Mouse (Mus musculus): ENCODE results near the gene Col13a1. TPM values are rescaled to one million over a fixed set of nuclear protein-coding genes. Genes with fewer than 3 reads are reported as not detected.
A peak's percentile ranks its signal among the peaks of the same experiment; 100 is the strongest.

Gene Col13a1
- total RNA-seq, 2 experiments from 2014 or later, result 5.9 to 11.7 TPM

GRCm38 (mm10) chr10:61909004-61909403 lies 69.9 kb downstream of the Col13a1 start:
- DNase-seq (ENCODE audit: low spot score in 2 of 2), result no peak

DNA sequence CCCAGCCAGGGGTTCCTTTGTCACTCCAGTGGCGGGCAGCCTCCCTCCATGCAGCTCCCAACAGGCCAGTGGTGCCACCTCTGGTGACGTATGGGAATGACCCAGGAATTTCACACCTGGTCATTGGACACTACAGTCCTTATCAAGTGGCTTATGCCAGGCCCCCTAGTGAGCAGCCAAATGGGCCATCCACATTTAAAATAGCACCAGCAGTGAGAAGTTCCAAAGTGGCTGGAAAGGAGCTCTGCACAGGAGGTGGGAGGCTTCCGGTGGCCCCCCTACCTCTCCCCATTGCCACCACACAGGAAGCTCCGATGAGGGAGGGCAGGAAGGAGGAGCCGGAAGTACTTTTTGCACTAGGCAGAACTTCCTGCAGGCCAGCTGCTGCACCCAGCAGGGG lies 72.7 kb downstream of the Col13a1 start:
- DNase-seq (ENCODE audit: low spot score in 2 of 2), result no peak

GRCm38 (mm10) chr10:61905308-61905707 lies 73.6 kb downstream of the Col13a1 start:
- no peak for DNase-seq (ENCODE audit: low spot score in 2 of 2)

- DNase-seq (ENCODE audit: low spot score in 2 of 2), result no peak
These were observed 80.8 kb downstream of the Col13a1 start for GRCm38 (mm10) chr10:61898116-61898515.

DNA sequence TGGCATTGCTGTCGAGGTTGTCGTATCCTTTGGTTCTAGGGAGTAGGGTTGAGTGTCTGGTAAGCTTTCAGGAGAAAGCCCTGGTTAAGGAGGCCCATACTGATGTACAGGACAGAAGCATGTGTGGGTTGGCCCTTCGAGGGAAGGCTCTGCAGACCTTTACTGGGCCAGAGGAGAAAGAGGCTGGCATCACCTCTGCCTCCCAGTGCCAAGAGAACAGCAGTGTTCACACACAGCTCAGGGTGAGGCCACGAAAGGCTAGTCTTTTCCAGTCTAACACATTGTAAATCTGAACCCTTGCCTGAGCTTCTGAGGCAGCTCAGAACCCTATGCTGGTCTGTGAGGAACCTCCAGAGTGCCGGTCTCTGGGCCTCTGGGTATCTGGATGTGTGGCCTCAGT lies 84.3 kb downstream of the Col13a1 start:
- no peak for DNase-seq (ENCODE audit: low spot score in 2 of 2)

GRCm38 (mm10) chr10:61891138-61891537 lies 87.8 kb downstream of the Col13a1 start:
- no peak for DNase-seq (ENCODE audit: low spot score in 2 of 2)

- DNase-seq (ENCODE audit: low spot score in 2 of 2), result no peak
These were observed 88.6 kb downstream of the Col13a1 start for GRCm38 (mm10) chr10:61890294-61890693.

DNA sequence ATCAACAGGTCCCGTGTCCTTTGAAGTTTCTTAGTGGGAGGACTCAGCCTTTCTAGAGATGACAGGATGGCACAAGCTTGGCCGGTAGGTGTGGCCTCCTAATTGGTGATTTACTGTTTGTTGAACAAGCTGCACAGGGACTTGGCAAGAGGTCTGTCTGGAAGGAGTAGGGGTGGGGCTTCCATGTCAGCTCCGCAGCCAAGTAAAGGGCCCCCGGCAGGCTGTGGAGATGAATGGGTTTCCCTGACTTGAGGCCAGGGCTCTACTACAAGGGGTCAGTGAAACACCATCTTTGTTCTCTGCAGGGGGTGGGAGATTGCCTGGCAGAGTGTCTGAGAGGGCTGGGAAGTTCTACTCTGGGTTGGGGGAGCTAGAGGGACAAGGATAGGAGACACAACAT lies 99.5 kb downstream of the Col13a1 start:
- DNase-seq (ENCODE audit: low spot score in 2 of 2), result peak; percentile 13 to 33

GRCm38 (mm10) chr10:61877787-61878186 lies 101.1 kb downstream of the Col13a1 start:
- peak; percentile 57 to 77 for DNase-seq (ENCODE audit: low spot score in 2 of 2)

GRCm38 (mm10) chr10:61869796-61870195 lies 109.1 kb downstream of the Col13a1 start:
- no peak for DNase-seq (ENCODE audit: low spot score in 2 of 2)

- DNase-seq (ENCODE audit: low spot score in 2 of 2), result peak in 1 of 2 experiments; percentile 17
These were observed 112.8 kb downstream of the Col13a1 start for GRCm38 (mm10) chr10:61866045-61866580.

DNA sequence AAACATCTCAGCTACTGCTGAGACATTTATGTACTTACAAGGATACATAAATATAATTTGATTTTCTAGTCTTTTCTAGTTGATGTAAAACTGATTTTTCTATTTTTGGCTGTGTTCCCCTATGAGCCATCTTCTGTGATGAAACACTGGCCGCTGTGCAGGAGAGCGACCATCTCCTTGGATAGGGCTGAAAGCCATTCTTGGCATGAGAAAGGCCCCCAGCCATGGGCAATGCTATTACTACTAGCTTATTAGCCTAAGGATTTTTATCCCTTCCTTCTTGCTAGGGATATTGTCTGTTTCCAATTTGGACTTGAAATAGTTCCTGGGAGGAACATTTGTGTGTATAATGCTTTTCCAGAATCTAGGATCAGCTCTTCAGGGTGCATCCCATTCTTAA lies 119.5 kb downstream of the Col13a1 start:
- no peak for DNase-seq (ENCODE audit: low spot score in 2 of 2)

DNA sequence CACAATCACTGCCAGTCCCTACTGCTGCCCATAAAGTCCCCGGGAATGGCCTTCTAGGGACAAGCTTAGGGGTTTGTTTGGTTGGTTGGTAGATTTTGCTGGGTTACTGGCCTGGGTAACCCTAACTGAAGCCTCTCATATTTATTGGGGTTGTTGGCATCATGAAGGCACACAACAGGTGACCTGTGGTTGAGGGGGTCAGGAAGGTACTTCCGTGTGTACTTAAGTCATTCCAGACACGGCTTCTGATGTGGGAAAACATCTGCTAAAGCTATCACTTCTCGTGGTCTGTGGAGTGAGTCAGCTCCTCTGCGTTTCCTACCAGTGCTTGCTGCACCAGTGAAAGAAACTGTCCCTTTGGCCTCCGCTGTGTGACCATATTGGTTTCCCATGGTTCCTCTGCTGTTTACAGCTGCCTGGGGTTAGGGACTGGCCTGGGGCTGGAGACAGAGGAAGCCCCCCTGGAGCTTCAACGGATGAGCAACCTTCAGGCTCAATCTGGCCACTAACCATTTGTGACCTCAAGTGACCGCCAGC lies 123.7 kb downstream of the Col13a1 start:
- no peak for DNase-seq (ENCODE audit: low spot score in 2 of 2)

DNA sequence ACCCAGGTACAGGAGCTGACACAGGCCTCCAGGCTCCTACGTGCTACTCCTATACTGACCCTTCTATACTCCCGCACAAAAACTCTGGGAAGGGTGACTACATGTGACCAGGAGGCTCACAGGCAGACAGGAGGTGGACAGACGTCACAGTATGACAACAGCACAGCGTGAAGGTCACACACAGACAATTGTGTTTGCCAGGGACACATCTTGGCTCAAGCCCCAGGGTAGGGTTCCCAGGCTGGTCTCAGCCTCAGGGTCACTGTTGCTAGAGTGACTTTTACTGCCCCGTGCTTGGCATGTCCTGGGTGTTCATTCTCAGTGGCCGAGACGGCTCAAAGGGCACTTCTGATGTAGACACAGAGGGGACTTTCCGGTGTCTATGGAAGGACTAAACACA lies 126.1 kb downstream of the Col13a1 start:
- peak in 1 of 2 experiments; percentile 46 for DNase-seq (ENCODE audit: low spot score in 2 of 2)

GRCm38 (mm10) chr10:61848553-61848952 lies 130.4 kb downstream of the Col13a1 start:
- DNase-seq (ENCODE audit: low spot score in 2 of 2), result no peak

DNA sequence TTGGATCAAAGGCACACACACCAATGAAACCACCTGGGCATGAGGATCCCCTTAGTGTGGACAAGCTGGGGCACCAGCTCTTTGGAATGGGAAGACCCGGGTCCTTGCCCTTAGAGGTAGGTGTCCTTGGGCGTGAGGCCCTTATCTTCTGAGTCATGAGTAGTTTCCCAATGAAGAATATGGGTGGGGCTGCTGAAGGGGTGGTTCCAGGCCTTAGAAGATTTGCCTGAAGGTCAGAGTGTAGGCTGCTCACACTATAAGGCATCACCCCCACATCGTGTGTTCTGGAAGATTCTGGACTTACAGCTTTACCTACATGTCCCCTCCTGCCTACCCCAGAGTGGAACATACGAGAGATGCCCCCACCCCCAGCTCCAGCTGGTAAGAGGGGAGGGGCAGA lies 133.4 kb downstream of the Col13a1 start:
- DNase-seq (ENCODE audit: low spot score in 2 of 2), result peak in 1 of 2 experiments; percentile 29

DNA sequence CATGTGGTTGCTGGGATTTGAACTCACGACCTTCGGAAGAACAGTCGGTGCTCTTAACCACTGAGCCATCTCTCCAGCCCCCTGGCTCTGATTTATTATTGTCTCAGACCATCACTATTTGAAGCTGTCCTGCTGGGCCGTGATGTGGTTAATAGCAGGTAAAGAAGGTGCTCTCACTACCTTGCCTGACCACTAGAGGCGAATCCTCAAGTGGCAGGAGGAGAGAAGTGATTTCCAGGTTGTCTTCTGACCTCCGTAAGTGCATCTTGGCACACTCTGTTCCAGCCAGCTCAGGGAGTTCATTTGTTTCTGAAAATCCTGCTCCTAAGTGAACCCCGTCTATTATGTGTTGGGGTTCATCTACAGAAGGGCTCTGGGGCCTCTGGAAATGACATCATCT lies 134.4 kb downstream of the Col13a1 start:
- no peak for DNase-seq (ENCODE audit: low spot score in 2 of 2)

DNA sequence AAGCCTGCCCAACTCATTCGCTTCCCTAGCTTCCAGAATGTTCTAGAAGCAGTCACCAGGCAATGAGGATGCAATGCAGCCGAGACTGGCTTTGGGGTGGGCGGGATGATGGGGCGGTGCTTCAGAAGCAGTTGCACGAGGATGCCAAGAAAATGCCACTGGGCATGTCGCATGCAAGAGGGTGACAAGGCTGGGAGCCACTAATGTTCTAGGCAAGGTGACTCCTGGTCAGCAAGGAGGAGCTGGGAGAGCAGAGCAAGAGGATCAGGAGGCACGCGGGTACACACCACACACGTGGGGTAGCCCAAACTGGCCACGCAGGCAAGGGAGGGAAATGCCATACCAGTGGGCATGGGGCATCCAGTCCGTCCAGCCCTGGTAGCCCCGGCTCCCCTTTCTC lies 136.6 kb downstream of the Col13a1 start:
- no peak for DNase-seq (ENCODE audit: low spot score in 2 of 2)

DNA sequence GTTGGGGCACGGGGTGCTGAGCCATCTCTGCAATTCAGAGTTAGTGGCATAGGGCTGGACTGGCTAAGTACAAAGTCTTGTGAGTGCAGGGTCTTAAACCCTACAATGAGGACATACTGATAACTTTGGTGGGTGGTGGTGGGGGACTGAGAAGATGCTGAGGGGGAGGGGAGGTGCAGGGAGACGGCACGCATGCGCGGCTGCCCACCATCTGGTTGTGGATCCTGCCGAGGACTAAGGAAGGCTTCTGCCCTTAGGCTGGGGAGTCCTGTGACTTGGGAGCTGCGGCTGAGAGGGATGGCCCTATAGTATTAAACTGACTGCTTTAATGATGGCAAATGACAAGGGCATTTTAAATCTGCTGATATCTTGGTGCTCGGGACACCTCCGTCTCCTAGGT lies 139.6 kb downstream of the Col13a1 start:
- DNase-seq (ENCODE audit: low spot score in 2 of 2), result no peak

- DNase-seq (ENCODE audit: low spot score in 2 of 2), result peak; percentile 43 to 53
These were observed 140.1 kb downstream of the Col13a1 start for GRCm38 (mm10) chr10:61838769-61839168.

DNA sequence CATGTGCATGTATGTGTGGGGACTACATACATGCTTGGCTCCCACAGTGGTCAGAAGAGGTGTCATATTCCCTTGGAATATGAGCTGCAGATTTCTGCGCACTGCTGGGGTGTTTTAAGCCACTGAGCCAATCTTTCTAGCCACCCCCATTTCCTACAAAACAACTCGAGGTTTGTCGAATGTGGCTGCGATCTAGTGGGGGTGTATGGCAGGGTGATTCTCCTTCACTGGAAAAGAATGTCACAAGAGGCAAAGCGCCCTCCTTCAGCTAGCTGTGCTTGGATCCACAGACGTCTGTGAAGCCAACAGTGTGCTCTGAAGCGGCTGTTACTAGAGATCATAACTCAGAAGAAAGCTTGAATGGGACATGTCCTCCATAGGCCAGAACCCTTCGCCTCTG lies 141.6 kb downstream of the Col13a1 start:
- no peak for DNase-seq (ENCODE audit: low spot score in 2 of 2)

DNA sequence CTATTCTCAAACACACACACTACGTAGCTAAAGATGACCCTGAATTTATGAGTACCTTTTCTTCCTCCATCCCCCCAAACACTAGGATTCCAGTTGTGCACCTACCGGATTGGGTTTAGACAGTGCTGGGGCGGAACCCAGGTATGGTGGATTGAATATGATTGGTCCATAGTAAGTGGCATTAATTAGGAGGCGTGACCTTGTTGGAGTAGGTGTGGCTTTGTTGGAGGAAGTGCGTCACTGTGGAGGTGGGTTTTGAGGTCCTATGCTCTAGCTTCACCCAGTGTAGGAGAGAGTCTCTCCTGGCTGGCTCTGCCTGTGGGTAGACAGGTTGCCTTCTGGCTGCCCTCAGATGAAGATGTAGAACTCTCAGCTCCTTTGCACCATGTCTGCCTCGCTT lies 144.6 kb downstream of the Col13a1 start:
- no peak for DNase-seq (ENCODE audit: low spot score in 2 of 2)

- no peak for DNase-seq (ENCODE audit: low spot score in 2 of 2)
These were observed 146.2 kb downstream of the Col13a1 start for GRCm38 (mm10) chr10:61832713-61833112.
